Mouse (Mus musculus) liver, postnatal 0 days (tissue): Measurements from ENCODE around the gene Tspan18. TPM values are rescaled to one million over a fixed set of nuclear protein-coding genes. Genes with fewer than 3 reads are reported as not detected.
A peak's percentile ranks its signal among the peaks of the same experiment; 100 is the strongest.

ENCODE experiments used
- ATAC-seq: fragments of 200-750 bp; cut with Nextera tagmentation; 2 replicates; pipeline ENCODE4 v1.8.0; 2017; ENCODE audit warnings: mild to moderate bottlenecking, moderate library complexity
- DNase-seq: peaks from one replicate; pipeline ENCODE4 v3.0.0-alpha.2; 2016
- H3K27ac ChIP-seq: fragments of 300-500 bp; sonication (generic); 2 replicates; pipeline ENCODE4 v1.5.1; 2014; ENCODE audit warnings: antibody characterized with exemption, moderate library complexity, mild to moderate bottlenecking, low read depth
- H3K27me3 ChIP-seq: fragments of 300-500 bp; sonication (generic); 2 replicates; pipeline ENCODE4 v1.6.1; 2014; ENCODE audit warnings: low read length, control low read depth, mixed read lengths; ENCODE audit not compliant: insufficient read depth
- H3K36me3 ChIP-seq: fragments of 300-500 bp; sonication (generic); replicated peaks from 2 replicates; pipeline ENCODE4 v1.6.1; 2014; ENCODE audit warnings: mild to moderate bottlenecking, control low read depth, low read length, moderate library complexity, mixed read lengths; ENCODE audit not compliant: insufficient read depth
- H3K4me1 ChIP-seq: fragments of 300-500 bp; sonication (generic); 2 replicates; pipeline ENCODE4 v1.6.1; 2014; ENCODE audit warnings: antibody characterized with exemption, mild to moderate bottlenecking, control low read depth; ENCODE audit not compliant: insufficient read depth
- H3K4me2 ChIP-seq: fragments of 300-500 bp; sonication (generic); 2 replicates; pipeline ENCODE4 v1.6.1; 2014; ENCODE audit warnings: low read depth, mild to moderate bottlenecking, low read length, moderate library complexity, mixed read lengths
- H3K4me3 ChIP-seq: fragments of 300-500 bp; sonication (generic); 2 replicates; pipeline ENCODE4 v1.5.1; 2014; ENCODE audit warnings: low read depth, low read length
- H3K9ac ChIP-seq: fragments of 300-500 bp; sonication (generic); replicated peaks from 2 replicates; pipeline ENCODE4 v1.6.1; 2014; ENCODE audit warnings: mild to moderate bottlenecking, moderate library complexity
- H3K9me3 ChIP-seq: fragments of 300-500 bp; sonication (generic); 2 replicates; pipeline ENCODE4 v1.6.1; 2016; ENCODE audit warnings: mild to moderate bottlenecking, control low read depth, low read length, mixed read lengths
- CTCF ChIP-seq: sonication (generic); IDR thresholded peaks from 2 replicates; pipeline ENCODE4 v1.5.1; 2016; ENCODE audit warnings: antibody characterized with exemption, low read depth
- EP300 ChIP-seq: IDR thresholded peaks from 2 replicates; pipeline ENCODE4 v1.6.1; 2016; ENCODE audit warnings: antibody characterized with exemption, low read depth, mild to moderate bottlenecking
- WGBS: fragments of 180-500 bp; shearing (Covaris S2); extraction: QIAGEN DNeasy Blood & Tissue Kit; methylation state at CpG from one replicate; pipeline ENCODE4 v1.1.7; 2014; ENCODE audit not compliant: insufficient replicate concordance; 5-methylcytosine and 5-hydroxymethylcytosine counted together
- polyA plus RNA-seq: library from polyadenylated mRNA; unstranded; fragments of >200 nt; fragmentation: Nextera tagmentation; extraction: Ambion mirVana; gene quantifications from 2 replicates; pipeline ENCODE4 v1.2.1, GENCODE M21; 2015

Gene Tspan18
- polyA plus RNA-seq, 1 experiment from 2014 or later = 2.6 TPM

DNA sequence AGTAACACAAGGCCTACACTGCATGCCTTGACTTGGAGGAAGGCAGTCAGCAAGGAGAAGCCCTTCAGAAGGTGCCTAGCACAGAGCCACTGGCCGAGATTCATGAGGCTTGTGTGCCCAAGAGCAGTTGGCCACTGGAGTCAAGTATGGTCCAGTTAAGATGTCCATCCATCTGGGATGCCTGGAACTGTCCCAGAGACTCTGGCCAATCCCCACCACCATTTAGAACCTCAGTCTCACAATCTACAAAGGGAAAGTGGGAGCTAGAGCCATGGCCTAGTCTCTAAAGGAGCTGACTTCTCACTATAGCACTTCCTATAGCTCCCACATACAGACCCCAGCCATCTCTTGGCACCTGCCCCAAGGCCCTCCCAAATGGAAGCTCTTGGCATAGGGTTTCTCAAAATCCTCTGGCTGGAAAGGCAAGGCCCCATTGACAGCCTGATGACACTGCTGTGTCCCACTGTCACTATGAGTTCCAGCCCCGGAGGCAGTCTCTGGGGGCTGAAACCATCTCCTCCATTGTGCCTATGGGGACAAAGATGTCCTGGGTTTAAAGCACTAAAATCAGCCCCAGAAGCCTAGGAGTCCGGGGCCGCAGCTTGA, 158.0 kb downstream of the Tspan18 start:
- ATAC-seq = no peak
- no peaks in the 10 kb centered on the region for H3K36me3 ChIP-seq
- peaks cover 3% of the 10 kb centered on the region; the same call in 1 of the 2 replicates for H3K4me1 ChIP-seq
- no peak overlapping the region for H3K4me2 ChIP-seq
- H3K27ac ChIP-seq = no peak overlapping the region
- DNase-seq = no peak
- TF ChIP-seq EP300 = no peak
- TF ChIP-seq CTCF = no peak
- H3K9ac ChIP-seq = no peak overlapping the region
- WGBS = 40% methylated on average over 4 of the region's 4 CpGs
- H3K4me3 ChIP-seq = no peak overlapping the region
- H3K27me3 ChIP-seq = peaks cover 34% of the 10 kb centered on the region
- H3K9me3 ChIP-seq = no peaks in the 10 kb centered on the region

DNA sequence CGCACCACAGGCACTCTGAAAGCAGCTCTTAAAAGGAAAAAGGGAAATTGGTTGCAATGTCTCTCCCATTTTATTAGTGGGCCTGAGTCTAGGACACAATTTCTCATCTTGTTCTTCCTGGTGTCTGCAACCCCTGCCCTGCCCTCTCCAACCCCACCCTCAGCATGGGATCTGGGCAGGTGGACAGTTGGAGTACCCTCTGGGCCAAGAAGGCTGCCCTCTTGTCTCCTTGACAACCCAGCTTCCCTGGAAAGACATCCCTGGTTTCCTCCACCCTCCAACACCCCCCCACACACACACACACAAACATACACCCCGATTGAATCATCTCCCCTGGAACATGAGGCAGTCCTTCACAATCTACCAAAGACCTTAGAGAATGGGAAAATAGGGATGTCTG, 158.6 kb downstream of the Tspan18 start:
- no peak for TF ChIP-seq CTCF
- no peak for TF ChIP-seq EP300
- ATAC-seq = no peak

GRCm38 (mm10) chr2:93175278-93175677, 159.0 kb downstream of the Tspan18 start:
- Histone ChIP-seq H3K4me2 (no peak overlapping the region), H3K27me3 (peaks cover 27% of the 10 kb centered on the region), H3K9me3 (no peaks in the 10 kb centered on the region), H3K36me3 (no peaks in the 10 kb centered on the region), H3K4me3 (no peak overlapping the region), H3K27ac (no peak overlapping the region; the same call in 1 of the 2 replicates), H3K4me1 (peaks cover 3% of the 10 kb centered on the region; the same call in 1 of the 2 replicates), H3K9ac (no peak overlapping the region)
- TF ChIP-seq CTCF = no peak
- no peak for TF ChIP-seq EP300
- no peak for DNase-seq
- ATAC-seq = no peak
- 52% methylated on average over 5 of the region's 5 CpGs for WGBS

More for the DNA sequence above, 158.6 kb downstream of the Tspan18 start:
- H3K4me3 ChIP-seq = no peak overlapping the region
- peak overlapping the region; percentile 34; the same call in 1 of the 2 replicates for H3K27ac ChIP-seq
- no peaks in the 10 kb centered on the region for H3K36me3 ChIP-seq
- 55% methylated on average over 2 of the region's 2 CpGs for WGBS
- peaks cover 3% of the 10 kb centered on the region; the same call in 1 of the 2 replicates for H3K4me1 ChIP-seq
- H3K4me2 ChIP-seq = no peak overlapping the region
- DNase-seq = no peak
- peaks cover 32% of the 10 kb centered on the region for H3K27me3 ChIP-seq
- no peak overlapping the region for H3K9ac ChIP-seq
- H3K9me3 ChIP-seq = no peaks in the 10 kb centered on the region

DNA sequence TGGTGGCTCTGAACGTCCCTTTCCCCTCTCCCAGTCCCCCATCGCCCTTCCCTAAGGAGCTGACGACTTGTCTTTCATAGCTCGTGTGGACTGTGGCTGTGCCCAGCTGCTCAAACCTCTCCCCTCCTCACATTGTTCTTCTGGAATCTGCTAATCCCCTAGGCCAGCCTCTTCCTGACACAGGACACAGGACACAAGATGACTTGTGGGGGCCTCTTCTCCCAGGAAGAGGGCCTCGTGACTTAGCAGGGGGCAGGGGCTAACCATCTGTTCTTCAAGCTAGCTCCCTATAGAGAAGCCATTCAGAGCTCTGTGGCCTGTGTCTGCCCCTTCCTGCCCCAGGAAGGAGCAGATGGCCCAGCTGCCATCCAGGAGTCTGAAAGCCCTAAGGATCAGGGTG, 160.1 kb downstream of the Tspan18 start:
- Histone ChIP-seq H3K4me3 (no peak overlapping the region), H3K27me3 (peaks cover 16% of the 10 kb centered on the region), H3K9ac (no peak overlapping the region), H3K4me2 (no peak overlapping the region), H3K36me3 (no peaks in the 10 kb centered on the region), H3K4me1 (no peaks in the 10 kb centered on the region), H3K9me3 (no peaks in the 10 kb centered on the region), H3K27ac (no peak overlapping the region)
- WGBS = 29% methylated on average over 5 of the region's 5 CpGs
- ATAC-seq (no peak), DNase-seq (no peak)
- TF ChIP-seq EP300 (no peak), CTCF (no peak)

DNA sequence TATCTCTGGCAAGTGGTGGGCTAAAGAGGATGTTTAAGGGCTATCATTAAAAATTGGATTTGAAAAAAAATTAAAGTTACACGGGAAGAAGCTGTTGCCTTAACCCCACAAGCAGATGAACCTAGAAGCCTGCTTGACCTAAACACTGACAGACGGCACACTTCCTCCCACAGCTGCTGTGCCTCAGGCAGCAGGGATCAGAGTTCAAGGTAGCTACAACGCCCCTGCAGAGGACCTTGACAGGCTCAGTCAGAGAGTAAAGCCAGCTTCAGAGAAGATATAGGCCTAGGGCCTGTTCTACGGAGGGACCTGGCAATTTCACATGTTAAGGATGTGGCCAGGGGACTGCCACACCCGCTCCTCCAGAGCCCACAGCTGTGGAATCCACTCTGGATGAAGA, 161.8 kb downstream of the Tspan18 start:
- H3K9ac ChIP-seq = no peak overlapping the region
- no peak overlapping the region for H3K4me2 ChIP-seq
- H3K27ac ChIP-seq = no peak overlapping the region
- no peaks in the 10 kb centered on the region for H3K4me1 ChIP-seq
- TF ChIP-seq CTCF = no peak
- no peak for TF ChIP-seq EP300
- no peak for DNase-seq
- no peaks in the 10 kb centered on the region for H3K36me3 ChIP-seq
- 0 out of 2 replicates have a peak, but pooled peaks cover 4% of the 10 kb centered on the region for H3K27me3 ChIP-seq
- H3K4me3 ChIP-seq = no peak overlapping the region
- no peaks in the 10 kb centered on the region for H3K9me3 ChIP-seq
- ATAC-seq = no peak
- WGBS = 26% methylated on average over 5 of the region's 5 CpGs

GRCm38 (mm10) chr2:93171929-93172328, 162.4 kb downstream of the Tspan18 start:
- no peak overlapping the region for H3K4me2 ChIP-seq
- DNase-seq = no peak
- ATAC-seq = no peak
- 73% methylated on average over 6 of the region's 6 CpGs for WGBS
- no peak overlapping the region for H3K9ac ChIP-seq
- H3K4me3 ChIP-seq = no peak overlapping the region
- no peaks in the 10 kb centered on the region for H3K27me3 ChIP-seq
- no peaks in the 10 kb centered on the region for H3K36me3 ChIP-seq
- H3K27ac ChIP-seq = no peak overlapping the region
- no peaks in the 10 kb centered on the region for H3K9me3 ChIP-seq
- no peaks in the 10 kb centered on the region; the same call in 1 of the 2 replicates for H3K4me1 ChIP-seq
- TF ChIP-seq CTCF (no peak), EP300 (no peak)

GRCm38 (mm10) chr2:93170845-93171200, 163.5 kb downstream of the Tspan18 start:
- no peak for ATAC-seq
- Histone ChIP-seq H3K36me3 (no peaks in the 10 kb centered on the region), H3K4me2 (no peak overlapping the region), H3K4me3 (no peak overlapping the region), H3K9me3 (no peaks in the 10 kb centered on the region), H3K4me1 (peaks cover 4% of the 10 kb centered on the region; the same call in 1 of the 2 replicates), H3K27ac (no peak overlapping the region), H3K27me3 (no peaks in the 10 kb centered on the region), H3K9ac (no peak overlapping the region)
- no peak for TF ChIP-seq CTCF
- TF ChIP-seq EP300 = no peak
- DNase-seq = no peak
- WGBS = 78% methylated on average over 5 of the region's 5 CpGs
